Mouse (Mus musculus): ENCODE results near the gene Myh7b. TPM values are rescaled to one million over a fixed set of nuclear protein-coding genes. Genes with fewer than 3 reads are reported as not detected.

Gene Myh7b
- total and polyA plus RNA-seq, 3 experiments = 2.2 to 5.9 TPM; not detected in 1

DNA sequence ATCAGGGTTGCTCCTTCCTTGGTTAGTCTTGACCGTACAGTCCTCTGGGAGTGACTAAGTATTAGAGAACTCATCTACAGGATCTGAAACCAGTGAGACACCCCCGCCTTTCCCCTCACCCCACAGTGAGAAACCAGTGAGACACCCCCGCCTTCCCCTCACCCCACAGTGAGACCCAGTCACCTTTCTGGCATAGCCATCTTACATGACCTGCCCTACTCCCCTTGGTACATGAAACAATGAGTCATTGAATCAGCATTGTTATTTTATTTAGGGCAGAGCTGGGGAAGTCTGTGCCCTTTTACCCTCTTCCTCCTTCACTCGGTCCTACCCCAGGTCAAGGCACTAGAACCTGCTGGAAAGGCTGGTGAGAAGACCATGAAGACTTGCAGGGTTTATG, 48.1 kb upstream of the Myh7b start:
- H3K9me3 ChIP-seq (replicated peaks; ENCODE audit: insufficient read depth, low read length) = no peaks in the 10 kb centered on the region
- no peak overlapping the region for H3K4me3 ChIP-seq (ENCODE audit: control insufficient read depth in 1 of 2, insufficient read depth in 1 of 2, low read depth in 2 of 2, low read length in 2 of 2)
- H3K79me2 ChIP-seq (ENCODE audit: control insufficient read depth, insufficient read depth, low read length, poor library complexity) = no peaks in the 10 kb centered on the region
- H3K9ac ChIP-seq (ENCODE audit: control insufficient read depth, low read depth, low read length, poor library complexity, severe bottlenecking) = no peak overlapping the region
- H3K36me3 ChIP-seq (ENCODE audit: control insufficient read depth in 1 of 2, insufficient read depth in 2 of 2, low read length in 2 of 2) = peaks cover 0 to 13% of the 10 kb centered on the region in 2 experiments; a peak in 2 of 4 replicates
- peak overlapping the region; percentile 31; the same call in 1 of the 2 replicates for H3K27ac ChIP-seq (ENCODE audit: control insufficient read depth, low read depth, low read length)
- peaks cover 13 to 18% of the 10 kb centered on the region in 2 experiments for H3K4me1 ChIP-seq (ENCODE audit: control insufficient read depth in 1 of 2, insufficient read depth in 2 of 2, low read length in 2 of 2)
- no peak for DNase-seq (ENCODE audit: low read depth, low spot score)
- TF ChIP-seq UBTF (IDR thresholded peaks at IDR 0.05; ENCODE audit: borderline replicate concordance, insufficient read depth, low read depth, low read length) (no peak), SIN3A (IDR thresholded peaks at IDR 0.05; ENCODE audit: low read length) (no peak), MAX (IDR thresholded peaks at IDR 0.05; ENCODE audit: low read length) (no peak), TCF12 (IDR thresholded peaks at IDR 0.05; ENCODE audit: low read depth, low read length) (no peak), KAT2A (conservative IDR thresholded peaks at IDR 0.05; ENCODE audit: low read depth, low read length) (no peak), NELFE (IDR thresholded peaks at IDR 0.05; ENCODE audit: low read depth, low read length) (no peak), ZKSCAN1 (IDR thresholded peaks at IDR 0.05; ENCODE audit: low read depth, low read length) (no peak), USF2 (IDR thresholded peaks at IDR 0.05; ENCODE audit: borderline replicate concordance in 1 of 2, insufficient read depth in 1 of 2, low read depth in 1 of 2, low read length in 2 of 2) (no peak), CTCF (IDR thresholded peaks at IDR 0.05 in 2 of 3, conservative IDR thresholded peaks at IDR 0.05 in 1 of 3; ENCODE audit: control insufficient read depth in 1 of 3, insufficient read depth in 1 of 3, low read depth in 2 of 3, low read length in 3 of 3, poor library complexity in 1 of 3, severe bottlenecking in 1 of 3) (no peak), ZC3H11A (IDR thresholded peaks at IDR 0.05; ENCODE audit: low read depth, low read length) (no peak), ZNF384 (IDR thresholded peaks at IDR 0.05; ENCODE audit: low read depth, low read length) (no peak), SMC3 (IDR thresholded peaks at IDR 0.05; ENCODE audit: low read depth, low read length) (no peak)
- H3K27me3 ChIP-seq (ENCODE audit: control insufficient read depth in 1 of 2, insufficient read depth in 2 of 2, low read length in 2 of 2) = no peaks in the 10 kb centered on the region

DNA sequence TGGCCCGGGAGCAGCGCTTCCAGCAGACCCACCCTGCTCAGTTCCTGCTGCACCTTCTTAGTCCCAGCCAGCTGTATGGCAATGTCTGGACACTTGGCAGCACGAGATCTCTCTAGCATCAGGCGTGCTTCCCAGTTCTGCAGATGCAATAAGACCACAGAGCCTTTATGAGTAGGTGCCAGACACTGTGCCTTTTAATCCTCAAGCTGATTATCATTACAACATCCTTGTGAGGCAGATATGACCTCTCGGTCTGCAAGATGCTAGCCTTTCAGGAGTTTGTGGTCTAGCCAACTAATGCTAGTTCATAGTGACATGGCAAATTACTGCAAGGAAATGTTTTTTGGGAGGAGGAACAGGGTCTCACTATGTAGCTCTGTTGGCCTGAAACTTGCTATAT, 43.3 kb upstream of the Myh7b start:
- H3K36me3 ChIP-seq (ENCODE audit: control insufficient read depth in 1 of 2, insufficient read depth in 2 of 2, low read length in 2 of 2) = peaks cover 0 to 19% of the 10 kb centered on the region in 2 experiments; a peak in 3 of 4 replicates
- no peak overlapping the region for H3K27ac ChIP-seq (ENCODE audit: control insufficient read depth, low read depth, low read length)
- H3K9ac ChIP-seq (ENCODE audit: control insufficient read depth, low read depth, low read length, poor library complexity, severe bottlenecking) = no peak overlapping the region
- no peaks in the 10 kb centered on the region for H3K27me3 ChIP-seq (ENCODE audit: control insufficient read depth in 1 of 2, insufficient read depth in 2 of 2, low read length in 2 of 2)
- H3K79me2 ChIP-seq (ENCODE audit: control insufficient read depth, insufficient read depth, low read length, poor library complexity) = no peaks in the 10 kb centered on the region
- peak; percentile 23 for DNase-seq (ENCODE audit: low read depth, low spot score)
- no peaks in the 10 kb centered on the region for H3K9me3 ChIP-seq (replicated peaks; ENCODE audit: insufficient read depth, low read length)
- no peak overlapping the region for H3K4me3 ChIP-seq (ENCODE audit: control insufficient read depth in 1 of 2, insufficient read depth in 1 of 2, low read depth in 2 of 2, low read length in 2 of 2)
- TF ChIP-seq ZMIZ1 (IDR thresholded peaks at IDR 0.05; ENCODE audit: low read depth, low read length) = no peak
- TF ChIP-seq GABPA (IDR thresholded peaks at IDR 0.05; ENCODE audit: low read depth, low read length) = peak; percentile 81; the same call in 1 of the 2 replicates
- 0 out of 4 replicates have a peak, but pooled peaks of 1 of the 2 experiments have one; percentile 8 for TF ChIP-seq EP300 (IDR thresholded peaks at IDR 0.05; ENCODE audit: low read depth in 1 of 2, low read length in 2 of 2)
- no peak for TF ChIP-seq JUND (IDR thresholded peaks at IDR 0.05; ENCODE audit: low read depth, low read length)
- 0 out of 2 replicates have a peak, but pooled peaks have one; percentile 10 for TF ChIP-seq TCF12 (IDR thresholded peaks at IDR 0.05; ENCODE audit: low read depth, low read length)
- no peak for TF ChIP-seq CTCF (IDR thresholded peaks at IDR 0.05 in 2 of 3, conservative IDR thresholded peaks at IDR 0.05 in 1 of 3; ENCODE audit: control insufficient read depth in 1 of 3, insufficient read depth in 1 of 3, low read depth in 2 of 3, low read length in 3 of 3, poor library complexity in 1 of 3, severe bottlenecking in 1 of 3)
- peaks cover 13 to 15% of the 10 kb centered on the region in 2 experiments for H3K4me1 ChIP-seq (ENCODE audit: control insufficient read depth in 1 of 2, insufficient read depth in 2 of 2, low read length in 2 of 2)
